Mouse (Mus musculus): ENCODE data around the gene Gpbp1.

DNA sequence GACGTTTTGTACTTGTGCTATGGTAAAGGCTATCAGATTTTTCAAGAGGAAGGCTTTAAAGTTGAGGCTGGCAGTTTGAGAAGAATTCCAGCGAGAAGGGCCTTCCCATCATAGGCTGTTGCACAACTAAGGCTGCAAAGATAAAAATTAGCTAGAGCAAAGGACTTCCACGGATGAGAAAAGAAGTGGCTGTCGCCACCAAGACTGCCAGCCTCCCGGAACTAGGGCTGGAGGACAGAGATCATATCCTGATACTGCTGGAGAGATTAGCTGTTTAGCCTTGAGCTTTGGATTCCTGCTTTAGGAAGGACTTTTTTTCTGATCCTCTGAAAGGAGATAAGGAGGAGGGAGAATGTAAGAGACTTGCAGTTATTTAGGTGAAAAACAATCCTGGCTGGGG lies 28.4 kb upstream of the Gpbp1 start:
- no peak for TF ChIP-seq MYC (IDR thresholded peaks at IDR 0.05; ENCODE audit: low read depth, low read length)
- TF ChIP-seq POLR2A (IDR thresholded peaks at IDR 0.05; ENCODE audit: control insufficient read depth in 1 of 2, insufficient read depth in 1 of 2, low read depth in 1 of 2, low read length in 2 of 2, poor library complexity in 1 of 2) = no peak
- TF ChIP-seq CTCF (IDR thresholded peaks at IDR 0.05 in 2 of 3, conservative IDR thresholded peaks at IDR 0.05 in 1 of 3; ENCODE audit: control insufficient read depth in 1 of 3, insufficient read depth in 1 of 3, low read depth in 2 of 3, low read length in 3 of 3, poor library complexity in 1 of 3, severe bottlenecking in 1 of 3) = no peak
- no peak for TF ChIP-seq TBP (IDR thresholded peaks at IDR 0.05; ENCODE audit: low read depth, low read length)
- TF ChIP-seq CHD1 (IDR thresholded peaks at IDR 0.05; ENCODE audit: low read depth, low read length) = no peak
- no peak for TF ChIP-seq POLR2AphosphoS2 (IDR thresholded peaks at IDR 0.05; ENCODE audit: low read length)
- TF ChIP-seq CHD2 (IDR thresholded peaks at IDR 0.05; ENCODE audit: low read length) = no peak
- TF ChIP-seq USF2 (IDR thresholded peaks at IDR 0.05; ENCODE audit: borderline replicate concordance in 1 of 2, insufficient read depth in 1 of 2, low read depth in 1 of 2, low read length in 2 of 2) = no peak
- no peak for TF ChIP-seq USF1 (IDR thresholded peaks at IDR 0.05; ENCODE audit: low read depth, low read length)
- no peak for TF ChIP-seq UBTF (IDR thresholded peaks at IDR 0.05; ENCODE audit: borderline replicate concordance, insufficient read depth, low read depth, low read length)
- TF ChIP-seq TCF12 (IDR thresholded peaks at IDR 0.05; ENCODE audit: low read depth, low read length) = no peak
- no peak for TF ChIP-seq EP300 (IDR thresholded peaks at IDR 0.05; ENCODE audit: low read depth in 1 of 2, low read length in 2 of 2)
